In genomic region chr17:49435081-49435480, GRCm38 (mm10) we compare ENCODE assay signal across 16 mouse cellular contexts. TPM values are rescaled to one million over a fixed set of nuclear protein-coding genes. Genes with fewer than 3 reads are reported as not detected.
DNase-seq lines count a peak whose midpoint lies in the region; ATAC-seq and TF ChIP-seq lines count a peak whose summit lies in the region.
"Had no signal": no experiment of that assay in that cellular context is flagged by ENCODE, and none has a peak within 500 bp of the region (broad histone marks: within the 10 kb centered on the region; RNA-seq: fewer than 3 reads in every experiment).

No protein-coding gene starts in this region.

- no peaks in the 10 kb centered on the region for H3K9me3 ChIP-seq in heart, embryonic 11.5 days (replicated peaks; ENCODE audit: control insufficient read depth, low read length)
- no peaks in the 10 kb centered on the region; the same call in none of the 2 replicates for H3K9me3 ChIP-seq in liver, embryonic 14.5 days (ENCODE audit: control insufficient read depth, low read length)
- H3K9me3 ChIP-seq: embryonic facial prominence, embryonic 12.5 days had no signal

- peaks cover 18% of the 10 kb centered on the region for H3K36me3 ChIP-seq in heart, embryonic 11.5 days (ENCODE audit: control insufficient read depth, insufficient read depth, low read length)
- H3K36me3 ChIP-seq in liver, embryonic 14.5 days (replicated peaks; ENCODE audit: control insufficient read depth, insufficient read depth, low read depth): peaks cover 48% of the 10 kb centered on the region

- H3K4me3 ChIP-seq in heart, embryonic 11.5 days (ENCODE audit: low read depth, low read length): no peak overlapping the region
- no peak overlapping the region for H3K4me3 ChIP-seq in liver, embryonic 14.5 days (ENCODE audit: insufficient read depth in 1 of 2, low read depth in 2 of 2, low read length in 2 of 2)
- H3K4me3 ChIP-seq: embryonic facial prominence, embryonic 12.5 days had no signal

- no peak overlapping the region for H3K9ac ChIP-seq in heart, embryonic 11.5 days (ENCODE audit: low read depth, low read length)
- H3K9ac ChIP-seq in liver, embryonic 14.5 days (replicated peaks): no peak overlapping the region
- H3K9ac ChIP-seq: embryonic facial prominence, embryonic 12.5 days; hindbrain, embryonic 14.5 days had no signal

- no peak for ATAC-seq in heart, embryonic 11.5 days (replicated peaks; ENCODE audit: insufficient number of reproducible peaks, low FRiP score, low TSS enrichment)
- no peak for ATAC-seq in liver, embryonic 14.5 days (ENCODE audit: insufficient read depth)

- H3K4me2 ChIP-seq in heart, embryonic 11.5 days: no peak overlapping the region
- peak overlapping the region; percentile 16 for H3K4me2 ChIP-seq in liver, embryonic 14.5 days (ENCODE audit: low read depth)
- H3K4me2 ChIP-seq: embryonic facial prominence, embryonic 12.5 days; hindbrain, embryonic 14.5 days had no signal

- WGBS in heart, embryonic 11.5 days (ENCODE audit: insufficient replicate concordance): 80% methylated on average over 10 of the region's 10 CpGs
- 46% methylated on average over 10 of the region's 10 CpGs for WGBS in liver, embryonic 14.5 days (ENCODE audit: insufficient replicate concordance)

- TF ChIP-seq EP300 in liver, embryonic 14.5 days (IDR thresholded peaks at IDR 0.05; ENCODE audit: low read depth): no peak

- no peak overlapping the region for H3K27ac ChIP-seq in heart, embryonic 11.5 days (ENCODE audit: low read depth, low read length)
- H3K27ac ChIP-seq in liver, embryonic 14.5 days: peak overlapping the region; percentile 12
- H3K27ac ChIP-seq: embryonic facial prominence, embryonic 12.5 days; hindbrain, embryonic 14.5 days had no signal

- intact Hi-C loops in left cerebral cortex, postnatal 14 days (cut with DNase I): no loop called here

- TF ChIP-seq CTCF in liver, embryonic 14.5 days (IDR thresholded peaks at IDR 0.05; ENCODE audit: low read depth): no peak

- no peaks in the 10 kb centered on the region for H3K27me3 ChIP-seq in heart, embryonic 11.5 days (ENCODE audit: control insufficient read depth, insufficient read depth, low read length)
- H3K27me3 ChIP-seq in liver, embryonic 14.5 days (ENCODE audit: control insufficient read depth, insufficient read depth, low read length): no peaks in the 10 kb centered on the region
- H3K27me3 ChIP-seq: embryonic facial prominence, embryonic 12.5 days had no signal

- peaks cover 12% of the 10 kb centered on the region for H3K4me1 ChIP-seq in heart, embryonic 11.5 days (ENCODE audit: control insufficient read depth, insufficient read depth, low read length)
- peaks cover 62 to 78% of the 10 kb centered on the region in 2 experiments for H3K4me1 ChIP-seq in liver, embryonic 14.5 days (replicated peaks; ENCODE audit: control insufficient read depth in 2 of 2, insufficient read depth in 2 of 2, low read length in 1 of 2)

- peak; percentile 89 for DNase-seq in heart, adult 11 months
- DNase-seq in thymus, postnatal 4 days: peak; percentile 5
- DNase-seq in thymus, postnatal 36 days: no peak
- no peak for DNase-seq in liver, embryonic 14.5 days (ENCODE audit: low read depth in 3 of 3, low spot score in 3 of 3)
- DNase-seq in natural killer cell, adult 2 months (ENCODE audit: low spot score in 2 of 2): peak; percentile 15 to 33
- no peak for DNase-seq in ovary, postnatal 14 days (ENCODE audit: low spot score)
- DNase-seq in left cerebral cortex, postnatal 14 days (ENCODE audit: low spot score in 2 of 2): no peak
- DNase-seq: B cell, adult 2 months; cerebellum, adult 11-12 months; lung, postnatal 36 days; midbrain, embryonic 14.5 days; right cerebral cortex, postnatal 14 days; thymus, postnatal 14 days had no signal

RNA-seq across cellular contexts. Expression of gene Mocs1, which starts 6.9 kb away (rescaled TPM):
- polyA plus RNA-seq in heart, embryonic 11.5 days (2014; fragmentation: Nextera tagmentation; extraction: Ambion mirVana): 7.3 and 8.7 TPM in 2 replicates
- polyA plus RNA-seq in liver, embryonic 14.5 days (2012; rRNA removed): 16.2 and 17.4 TPM in 2 replicates
- 8.0 and 10.3 TPM in 2 replicates for polyA plus RNA-seq in liver, embryonic 14.5 days (2014; fragmentation: Nextera tagmentation; extraction: Ambion mirVana)
- total RNA-seq in left cerebral cortex, postnatal 14 days (2021): 10 to 100 TPM in 1 of 2 experiments, 1 to 10 TPM in 1; 9.9 to 12.5 TPM

Comparison
In these comparisons a context has a peak if more than half of its experiments do, and no peak if none do; other contexts are left out.
1. DNase-seq: peak in heart, adult 11 months (single experiment), thymus, postnatal 4 days (single experiment) and natural killer cell, adult 2 months (2 of 2); none in thymus, postnatal 36 days (0 of 2), liver, embryonic 14.5 days (0 of 3), ovary, postnatal 14 days (single experiment) and left cerebral cortex, postnatal 14 days (0 of 2).